Mouse (Mus musculus) hindbrain, embryonic 15.5 days (tissue): ENCODE data around the gene Thbs1. TPM values are rescaled to one million over a fixed set of nuclear protein-coding genes. Genes with fewer than 3 reads are reported as not detected.

ENCODE experiments used
- ATAC-seq: fragments of 200-750 bp; cut with Nextera tagmentation; 2 replicates; pipeline ENCODE4 v1.8.0; 2017; ENCODE audit warnings: low read depth, moderate number of reproducible peaks, moderate TSS enrichment; ENCODE audit not compliant: low FRiP score
- H3K27ac ChIP-seq: fragments of 300-500 bp; sonication (generic); replicated peaks from 2 replicates; pipeline ENCODE4 v1.5.1; 2015; ENCODE audit warnings: mild to moderate bottlenecking, inconsistent platforms
- H3K27me3 ChIP-seq: fragments of 300-500 bp; sonication (generic); 2 replicates; pipeline ENCODE4 v1.6.1; 2015; ENCODE audit warnings: control low read depth, inconsistent platforms
- H3K36me3 ChIP-seq: fragments of 300-500 bp; sonication (generic); 2 replicates; pipeline ENCODE4 v1.6.1; 2015; ENCODE audit warnings: control low read depth, inconsistent platforms
- H3K4me1 ChIP-seq: fragments of 300-500 bp; sonication (generic); replicated peaks from 2 replicates; pipeline ENCODE4 v1.6.1; 2015; ENCODE audit warnings: control low read depth, inconsistent platforms
- H3K4me2 ChIP-seq: fragments of 300-500 bp; sonication (generic); 2 replicates; pipeline ENCODE4 v1.6.1; 2015; ENCODE audit warnings: moderate library complexity, mild to moderate bottlenecking, inconsistent platforms
- H3K4me3 ChIP-seq: fragments of 300-500 bp; sonication (generic); 2 replicates; pipeline ENCODE4 v1.5.1; 2015; ENCODE audit warnings: mild to moderate bottlenecking, inconsistent platforms
- H3K9ac ChIP-seq: fragments of 300-500 bp; sonication (generic); 2 replicates; pipeline ENCODE4 v1.6.1; 2015; ENCODE audit warnings: inconsistent platforms
- H3K9me3 ChIP-seq: fragments of 300-500 bp; sonication (generic); 2 replicates; pipeline ENCODE4 v1.6.1; 2016; ENCODE audit warnings: control low read depth, inconsistent platforms
- WGBS: fragments of 180-500 bp; shearing (Covaris S2); methylation state at CpG from one replicate; pipeline ENCODE4 v1.1.7; 2015; 5-methylcytosine and 5-hydroxymethylcytosine counted together
- polyA plus RNA-seq: library from polyadenylated mRNA; unstranded; fragments of >200 nt; fragmentation: Nextera tagmentation; extraction: Ambion mirVana; gene quantifications from 2 replicates; pipeline ENCODE4 v1.2.1, GENCODE M21; 2015

Thbs1 gene
- polyA plus RNA-seq, 1 experiment from 2014 or later: 6.9 TPM

DNA sequence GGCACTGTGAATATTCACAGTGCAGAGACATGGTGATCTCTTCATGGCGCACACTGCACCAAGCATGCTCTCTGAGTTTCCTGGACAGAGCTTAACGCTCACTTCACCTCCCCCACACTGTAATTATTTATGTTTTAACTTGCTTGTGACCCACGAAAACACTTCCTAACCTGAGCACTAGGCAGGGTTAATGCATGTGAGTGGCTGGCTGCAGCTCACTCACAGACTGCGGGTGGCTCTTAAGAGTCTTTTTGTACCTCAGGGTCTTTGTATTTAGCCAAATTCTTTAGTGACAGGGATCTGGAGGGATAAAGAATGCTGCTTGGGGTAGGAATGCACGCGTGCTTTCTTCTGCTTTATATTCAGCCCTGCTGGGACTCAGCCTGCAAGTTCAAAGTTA, 48.9 kb downstream of the Thbs1 start:
- 13% methylated on average over 6 of the region's 6 CpGs for WGBS
- no peak for ATAC-seq
- H3K4me2 ChIP-seq: no peak overlapping the region
- H3K4me1 ChIP-seq: 0 out of 2 replicates have a peak, but pooled peaks cover 3% of the 10 kb centered on the region
- no peak overlapping the region for H3K9ac ChIP-seq
- H3K27ac ChIP-seq: no peak overlapping the region
- H3K4me3 ChIP-seq: no peak overlapping the region
- no peaks in the 10 kb centered on the region for H3K9me3 ChIP-seq
- H3K36me3 ChIP-seq: no peaks in the 10 kb centered on the region
- H3K27me3 ChIP-seq: no peaks in the 10 kb centered on the region

DNA sequence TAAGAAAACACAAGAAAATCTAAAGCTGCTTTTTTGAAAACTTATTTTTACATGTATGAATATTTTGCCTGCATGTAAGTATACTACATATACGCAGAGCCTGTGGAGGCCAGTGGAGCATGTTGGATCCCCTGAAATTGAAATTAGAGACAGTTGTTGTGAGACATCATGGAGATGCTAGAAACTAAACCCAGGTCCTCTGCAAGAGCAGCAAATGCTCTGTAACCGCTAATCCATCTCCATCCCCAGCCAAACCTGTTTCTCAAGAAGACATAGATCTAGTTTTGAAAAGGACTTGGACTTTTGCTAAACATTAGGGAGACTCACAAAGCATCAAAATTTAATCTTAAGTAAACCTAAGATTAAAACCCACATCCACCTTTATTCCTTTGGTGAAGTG, 49.3 kb downstream of the Thbs1 start:
- Histone ChIP-seq H3K27ac (no peak overlapping the region; the same call in 1 of the 2 replicates), H3K9me3 (no peaks in the 10 kb centered on the region), H3K4me3 (no peak overlapping the region), H3K36me3 (no peaks in the 10 kb centered on the region), H3K4me2 (no peak overlapping the region), H3K4me1 (0 out of 2 replicates have a peak, but pooled peaks cover 3% of the 10 kb centered on the region), H3K27me3 (no peaks in the 10 kb centered on the region), H3K9ac (no peak overlapping the region)
- no peak for ATAC-seq
- WGBS: 57% methylated on average over 2 of the region's 2 CpGs

DNA sequence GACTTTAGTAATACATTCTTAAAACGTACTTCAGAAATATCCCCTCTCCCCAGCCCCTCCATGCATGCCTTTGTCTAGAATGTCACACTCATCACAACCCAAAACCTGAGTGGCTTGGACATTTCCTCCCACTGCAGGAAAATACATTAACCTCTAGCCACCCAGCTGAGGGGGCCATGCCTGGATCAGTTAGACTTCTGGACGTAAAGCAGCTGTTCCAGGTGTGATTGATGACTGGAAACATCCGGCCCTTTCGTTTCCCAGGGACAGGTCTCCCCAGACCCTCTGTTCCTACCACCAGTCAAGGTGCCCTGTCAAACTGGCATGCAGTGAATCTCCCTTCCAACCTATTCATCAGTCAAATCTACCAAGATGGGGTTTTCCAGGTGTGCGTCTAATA, 50.8 kb downstream of the Thbs1 start:
- H3K4me3 ChIP-seq: no peak overlapping the region
- no peaks in the 10 kb centered on the region for H3K27me3 ChIP-seq
- no peaks in the 10 kb centered on the region for H3K36me3 ChIP-seq
- H3K4me1 ChIP-seq: 0 out of 2 replicates have a peak, but pooled peaks cover 3% of the 10 kb centered on the region
- ATAC-seq: no peak
- 52% methylated on average over 5 of the region's 5 CpGs for WGBS
- no peak overlapping the region for H3K4me2 ChIP-seq
- no peak overlapping the region for H3K9ac ChIP-seq
- no peak overlapping the region for H3K27ac ChIP-seq
- H3K9me3 ChIP-seq: no peaks in the 10 kb centered on the region

DNA sequence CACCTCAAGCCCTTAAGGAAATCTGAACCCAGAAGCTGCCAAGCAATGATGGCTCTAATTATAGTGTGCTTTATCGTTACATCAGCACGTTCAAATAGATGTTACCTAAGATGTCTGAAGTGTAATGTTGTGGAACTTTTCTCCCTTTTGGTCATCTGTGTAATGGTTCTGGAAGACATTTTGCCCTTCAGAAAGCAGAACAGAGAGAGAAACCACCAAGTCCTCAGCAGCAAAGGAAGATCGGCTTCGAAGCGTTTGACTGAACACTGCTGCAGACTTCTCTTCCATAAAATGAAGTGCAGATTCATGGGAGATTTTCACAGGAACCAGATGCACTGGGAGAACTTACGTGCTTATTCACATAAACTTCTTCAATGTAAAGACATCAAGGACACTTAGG, 52.5 kb downstream of the Thbs1 start:
- Histone ChIP-seq H3K27me3 (no peaks in the 10 kb centered on the region), H3K4me1 (0 out of 2 replicates have a peak, but pooled peaks cover 3% of the 10 kb centered on the region), H3K27ac (no peak overlapping the region), H3K9me3 (no peaks in the 10 kb centered on the region), H3K36me3 (no peaks in the 10 kb centered on the region), H3K4me3 (no peak overlapping the region), H3K9ac (no peak overlapping the region), H3K4me2 (no peak overlapping the region)
- 87% methylated on average over 6 of the region's 6 CpGs for WGBS
- no peak for ATAC-seq

DNA sequence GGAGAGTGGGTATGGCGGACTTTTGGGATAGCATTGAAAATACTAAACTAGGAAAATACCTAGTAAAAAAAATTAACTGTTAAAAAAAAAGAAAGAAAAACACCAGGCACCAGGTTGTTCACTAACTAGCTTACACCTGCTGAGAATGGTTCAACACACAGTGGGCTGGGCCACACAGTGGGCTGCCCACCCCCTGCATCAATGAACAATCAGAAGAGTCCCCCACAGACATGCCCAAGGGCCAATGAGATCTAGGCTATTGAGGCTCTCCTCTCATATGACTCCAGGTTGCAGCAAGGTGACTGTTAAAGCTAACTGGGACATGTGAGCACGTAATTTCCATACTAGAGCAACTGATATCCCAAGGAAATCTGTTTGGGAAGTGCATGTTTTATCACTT, 54.0 kb downstream of the Thbs1 start:
- ATAC-seq: no peak
- no peak overlapping the region for H3K4me2 ChIP-seq
- H3K9me3 ChIP-seq: no peaks in the 10 kb centered on the region
- H3K4me1 ChIP-seq: no peaks in the 10 kb centered on the region
- no peak overlapping the region for H3K9ac ChIP-seq
- H3K27ac ChIP-seq: no peak overlapping the region
- H3K27me3 ChIP-seq: no peaks in the 10 kb centered on the region
- H3K36me3 ChIP-seq: no peaks in the 10 kb centered on the region
- WGBS: 95% methylated on average over 2 of the region's 2 CpGs
- H3K4me3 ChIP-seq: no peak overlapping the region

DNA sequence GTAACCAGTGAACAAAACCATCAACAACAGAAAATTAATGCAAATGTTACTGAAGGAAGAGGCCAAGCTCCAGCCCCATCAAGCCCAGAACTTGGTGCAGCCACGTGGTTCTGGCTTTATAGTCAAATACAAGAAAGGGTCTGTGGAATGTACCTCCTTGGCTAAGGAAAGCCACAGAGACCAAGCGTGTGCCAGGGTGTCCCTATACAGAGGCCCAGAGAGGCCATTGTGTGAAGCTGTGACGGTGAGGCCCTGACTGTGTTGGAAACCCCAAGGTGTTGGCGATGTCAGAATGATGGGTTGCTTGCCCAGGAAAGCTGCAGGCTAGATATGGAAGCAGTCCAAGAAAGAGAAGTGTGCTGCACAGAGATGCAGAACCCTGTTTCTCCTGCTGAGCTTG, 56.1 kb downstream of the Thbs1 start:
- Histone ChIP-seq H3K36me3 (no peaks in the 10 kb centered on the region), H3K27ac (no peak overlapping the region), H3K9ac (no peak overlapping the region), H3K4me1 (no peaks in the 10 kb centered on the region), H3K9me3 (no peaks in the 10 kb centered on the region), H3K4me3 (no peak overlapping the region), H3K27me3 (no peaks in the 10 kb centered on the region), H3K4me2 (no peak overlapping the region)
- WGBS: 51% methylated on average over 4 of the region's 4 CpGs
- ATAC-seq: peak; percentile 72

DNA sequence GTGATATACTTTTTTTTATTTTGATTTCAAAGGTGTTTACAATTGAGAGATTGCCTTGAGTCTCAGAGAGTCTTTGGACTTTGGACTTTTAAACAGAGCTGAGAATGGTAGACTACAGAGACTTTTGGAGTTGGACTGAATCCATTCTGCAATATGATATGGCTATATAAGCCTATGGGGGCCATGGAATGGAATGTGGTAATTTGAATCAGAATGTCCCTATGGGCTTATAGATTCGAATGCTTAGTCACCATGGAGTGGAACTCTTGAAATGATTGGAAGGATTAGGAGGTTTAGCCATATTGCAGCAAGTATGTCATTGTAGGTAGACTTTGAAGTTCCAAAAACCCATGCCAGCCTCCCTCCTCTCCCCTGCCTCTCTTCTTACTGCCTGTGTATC, 56.5 kb downstream of the Thbs1 start:
- no peaks in the 10 kb centered on the region for H3K36me3 ChIP-seq
- H3K27me3 ChIP-seq: no peaks in the 10 kb centered on the region
- no peaks in the 10 kb centered on the region for H3K9me3 ChIP-seq
- H3K4me2 ChIP-seq: no peak overlapping the region
- 68% methylated on average over 1 of the region's 1 CpGs for WGBS
- ATAC-seq: no peak
- no peak overlapping the region for H3K9ac ChIP-seq
- no peak overlapping the region for H3K4me3 ChIP-seq
- H3K27ac ChIP-seq: no peak overlapping the region
- H3K4me1 ChIP-seq: no peaks in the 10 kb centered on the region

DNA sequence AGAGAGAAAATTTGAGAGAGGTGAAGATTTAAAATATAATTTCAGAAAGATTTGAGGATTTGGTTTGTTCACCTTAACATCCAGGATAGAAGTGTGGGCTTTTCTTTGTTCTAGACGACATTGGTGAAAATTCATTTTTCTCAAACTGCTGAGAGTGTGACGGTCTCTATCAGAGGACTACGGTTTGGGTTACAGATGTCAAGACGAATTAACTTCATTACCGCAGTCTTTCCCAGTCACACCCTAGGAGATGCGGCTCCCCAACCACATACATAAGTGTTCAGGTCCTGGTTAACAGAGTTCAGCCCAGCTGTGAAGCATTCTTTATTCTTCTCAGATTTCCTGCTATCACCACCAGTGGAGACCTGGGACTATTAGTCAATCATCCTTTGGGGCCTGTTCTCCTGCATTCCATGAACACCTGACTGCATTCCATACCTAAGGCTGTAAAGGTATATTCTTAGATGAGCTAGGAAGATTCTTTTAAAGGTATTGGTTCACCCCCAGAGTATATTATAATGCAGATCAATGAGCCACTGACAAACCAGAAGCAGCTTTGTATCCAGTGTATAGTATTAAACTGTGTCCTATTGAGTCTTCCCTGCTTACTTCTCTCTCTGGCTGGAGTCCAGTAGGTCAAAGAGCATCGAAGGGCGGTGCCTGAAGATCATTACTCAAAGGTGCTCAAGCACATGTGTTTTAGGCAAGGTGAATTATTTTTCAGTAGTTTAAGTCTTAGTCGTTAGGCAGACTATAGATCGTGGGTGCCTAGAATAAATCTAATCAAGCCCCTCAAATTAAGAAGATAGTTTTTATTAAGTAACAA, 63.1 kb downstream of the Thbs1 start:
- no peak overlapping the region for H3K27ac ChIP-seq
- no peak overlapping the region for H3K9ac ChIP-seq
- no peak overlapping the region for H3K4me3 ChIP-seq
- H3K4me1 ChIP-seq: no peaks in the 10 kb centered on the region
- H3K9me3 ChIP-seq: no peaks in the 10 kb centered on the region
- H3K4me2 ChIP-seq: no peak overlapping the region
- H3K36me3 ChIP-seq: no peaks in the 10 kb centered on the region
- no peak for ATAC-seq
- no peaks in the 10 kb centered on the region for H3K27me3 ChIP-seq
- 82% methylated on average over 10 of the region's 10 CpGs for WGBS

Other genes starting within 250 kb of the Thbs1 start
- gene Fsip1, start 145.1 kb downstream of the Thbs1 start, polyA plus RNA-seq: 2.8 and 3.4 TPM in 2 replicates